Mouse (Mus musculus) myocyte (in vitro differentiated cells): ENCODE data around the gene Shox2.

ENCODE experiments used
- CEBPB ChIP-seq: IDR thresholded peaks from 2 replicates; pipeline ENCODE4 v1.6.1; 2011; ENCODE audit warnings: mild to moderate bottlenecking, moderate library complexity; ENCODE audit not compliant: poor library complexity, insufficient read depth, severe bottlenecking
- E2F4 ChIP-seq: IDR thresholded peaks from one replicate; pipeline ENCODE4 v1.6.1; 2011; ENCODE audit warnings: mild to moderate bottlenecking, control low read depth, moderate library complexity; ENCODE audit not compliant: insufficient read depth
- MAX ChIP-seq: IDR thresholded peaks from one replicate; pipeline ENCODE4 v1.6.1; 2011; ENCODE audit warnings: low read depth, mild to moderate bottlenecking, control low read depth
- MYOD1 ChIP-seq, 3 experiments: IDR thresholded peaks; one replicate each; pipeline ENCODE4 v1.6.1; 2011; ENCODE audit warnings: control low read depth in 2 of 3, low read depth in 2 of 3, mild to moderate bottlenecking in 2 of 3, moderate library complexity in 1 of 3; ENCODE audit not compliant: insufficient read length in 2 of 3, control insufficient read depth in 1 of 3
- MYOG ChIP-seq, 3 experiments: IDR thresholded peaks; one replicate each; pipeline ENCODE4 v1.6.1; 2011; ENCODE audit warnings: control low read depth in 2 of 3, low read depth in 2 of 3, mild to moderate bottlenecking in 2 of 3; ENCODE audit not compliant: insufficient read length in 2 of 3, control insufficient read depth in 1 of 3, insufficient read depth in 1 of 3
- POLR2A ChIP-seq: IDR thresholded peaks from one replicate; pipeline ENCODE4 v1.6.1; 2011; ENCODE audit warnings: low read depth, mild to moderate bottlenecking, control low read depth, moderate library complexity; ENCODE audit not compliant: insufficient read length
- POLR2AphosphoS2 ChIP-seq: IDR thresholded peaks from one replicate; pipeline ENCODE4 v1.6.1; 2011; ENCODE audit warnings: low read depth, control low read depth; ENCODE audit not compliant: insufficient read length
- TCF12 ChIP-seq: IDR thresholded peaks from one replicate; pipeline ENCODE4 v1.6.1; 2011; ENCODE audit warnings: mild to moderate bottlenecking, control low read depth; ENCODE audit not compliant: poor library complexity, insufficient read depth, severe bottlenecking
- TCF3 ChIP-seq: IDR thresholded peaks from one replicate; pipeline ENCODE4 v1.6.1; 2011; ENCODE audit warnings: low read depth, control low read depth; ENCODE audit not compliant: insufficient read length

DNA sequence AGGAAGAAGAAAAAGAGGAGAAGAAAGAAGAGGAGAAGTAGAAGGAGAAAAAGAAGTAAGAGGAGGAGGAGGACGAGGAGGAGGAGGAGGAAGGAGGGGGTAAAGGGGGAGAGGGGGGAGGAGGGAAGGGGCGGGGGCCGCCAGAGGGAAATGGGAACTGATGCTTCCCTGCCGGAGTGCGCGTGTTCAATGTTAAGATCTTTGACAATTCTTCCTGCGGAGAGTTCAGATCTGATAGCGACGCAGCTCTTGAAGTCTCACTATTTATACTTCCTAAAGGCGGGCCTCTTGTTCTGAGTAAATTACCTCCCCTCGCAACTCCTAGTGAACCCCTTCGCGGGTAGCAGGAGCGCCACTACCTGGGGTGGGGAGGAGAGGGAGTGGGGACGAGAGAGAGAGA, at the start of gene Shox2:
- TF ChIP-seq POLR2A = no peak
- no peak for TF ChIP-seq CEBPB
- no peak for TF ChIP-seq MAX
- no peak for TF ChIP-seq TCF12
- no peak for TF ChIP-seq MYOG (IDR thresholded peaks at IDR 0.05; ENCODE audit: control insufficient read depth in 1 of 3, insufficient read depth in 1 of 3, insufficient read length in 2 of 3, low read depth in 2 of 3)
- TF ChIP-seq MYOD1 (IDR thresholded peaks at IDR 0.05; ENCODE audit: control insufficient read depth in 1 of 3, insufficient read length in 2 of 3, low read depth in 2 of 3) = no peak
- TF ChIP-seq POLR2AphosphoS2 = no peak
- TF ChIP-seq E2F4 = no peak
- TF ChIP-seq TCF3 = no peak
